Mouse (Mus musculus) frontal cortex, postnatal 14 days (tissue): Measurements from ENCODE around the gene Irs1.

ENCODE experiments used
- DNase-seq, 2 experiments: peaks; one replicate each; pipeline ENCODE4 v3.0.0; 2022; ENCODE audit warnings: low spot score in 2 of 2

Gene Irs1

GRCm38 (mm10) chr1:82291151-82291797 is at the start of gene Irs1:
Gene Irs1 (minus strand): TSS chr1:82291416.
- peak; percentile 74 to 79 for DNase-seq

GRCm38 (mm10) chr1:82334506-82334905 is 43.3 kb upstream of the Irs1 start:
- DNase-seq = no peak

GRCm38 (mm10) chr1:82329954-82330247 is 38.7 kb upstream of the Irs1 start:
- no peak for DNase-seq

GRCm38 (mm10) chr1:82329237-82329953 is 38.2 kb upstream of the Irs1 start:
- DNase-seq = no peak

GRCm38 (mm10) chr1:82328033-82328775 is 37.0 kb upstream of the Irs1 start:
- DNase-seq = no peak

- DNase-seq = no peak
Measured at GRCm38 (mm10) chr1:82326120-82326519, 34.9 kb upstream of the Irs1 start.

GRCm38 (mm10) chr1:82324131-82324785 is 33.0 kb upstream of the Irs1 start:
- no peak for DNase-seq

GRCm38 (mm10) chr1:82321441-82321840 is 30.2 kb upstream of the Irs1 start:
- no peak for DNase-seq

- DNase-seq = no peak
Measured at GRCm38 (mm10) chr1:82320864-82321263, 29.6 kb upstream of the Irs1 start.

GRCm38 (mm10) chr1:82320456-82320855 is 29.2 kb upstream of the Irs1 start:
- DNase-seq = no peak

GRCm38 (mm10) chr1:82316746-82317126 is 25.5 kb upstream of the Irs1 start:
- no peak for DNase-seq

GRCm38 (mm10) chr1:82316111-82316745 is 25.0 kb upstream of the Irs1 start, which contains the start of gene Rhbdd1:
Gene Rhbdd1 (plus strand): TSS chr1:82316452.
- DNase-seq = peak; percentile 95 to 96

- no peak for DNase-seq
Measured at GRCm38 (mm10) chr1:82304483-82304882, 13.3 kb upstream of the Irs1 start.

- DNase-seq = no peak
Measured at GRCm38 (mm10) chr1:82298586-82298985, 7.4 kb upstream of the Irs1 start.

- no peak for DNase-seq
Measured at GRCm38 (mm10) chr1:82294102-82294501, 2.9 kb upstream of the Irs1 start.

- peak; percentile 58 to 71 for DNase-seq
Measured at GRCm38 (mm10) chr1:82292771-82293170, 1.6 kb upstream of the Irs1 start.

GRCm38 (mm10) chr1:82291930-82292712 is 905 bp upstream of the Irs1 start:
- no peak for DNase-seq

GRCm38 (mm10) chr1:82290723-82291150 is 479 bp downstream of the Irs1 start:
- peak; percentile 74 to 81 for DNase-seq

- DNase-seq = peak; percentile 63
Measured at GRCm38 (mm10) chr1:82289990-82290681, 1.1 kb downstream of the Irs1 start.
